Mouse (Mus musculus) lung, embryonic 16.5 days (tissue): Measurements from ENCODE around the gene Gm49358. TPM values are rescaled to one million over a fixed set of nuclear protein-coding genes. Genes with fewer than 3 reads are reported as not detected.

Source experiments
- ATAC-seq: fragments of 200-750 bp; cut with Nextera tagmentation; 2 replicates; pipeline ENCODE4 v1.8.0; 2017; ENCODE audit warnings: low read depth, mild to moderate bottlenecking, moderate library complexity
- H3K27ac ChIP-seq: fragments of 300-500 bp; sonication (generic); 2 replicates; pipeline ENCODE4 v1.5.1; 2014; ENCODE audit warnings: mild to moderate bottlenecking, control low read depth, low read length
- H3K27me3 ChIP-seq: fragments of 300-500 bp; sonication (generic); 2 replicates; pipeline ENCODE4 v1.6.1; 2014; ENCODE audit warnings: low read depth, low read length, mixed read lengths; ENCODE audit not compliant: control insufficient read depth, insufficient read depth
- H3K36me3 ChIP-seq: fragments of 300-500 bp; sonication (generic); 2 replicates; pipeline ENCODE4 v1.6.1; 2014; ENCODE audit warnings: low read length; ENCODE audit not compliant: control insufficient read depth, insufficient read depth
- H3K4me1 ChIP-seq: fragments of 300-500 bp; sonication (generic); replicated peaks from 2 replicates; pipeline ENCODE4 v1.6.1; 2014; ENCODE audit warnings: low read length, mixed read lengths; ENCODE audit not compliant: control insufficient read depth, insufficient read depth
- H3K4me2 ChIP-seq: fragments of 300-500 bp; sonication (generic); 2 replicates; pipeline ENCODE4 v1.6.1; 2014; ENCODE audit warnings: low read depth, low read length, control low read depth
- H3K4me3 ChIP-seq: fragments of 300-500 bp; sonication (generic); 2 replicates; pipeline ENCODE4 v1.5.1; 2014; ENCODE audit warnings: mild to moderate bottlenecking, low read length, control low read depth
- H3K9ac ChIP-seq: fragments of 300-500 bp; sonication (generic); 2 replicates; pipeline ENCODE4 v1.6.1; 2014; ENCODE audit warnings: low read length, control low read depth
- H3K9me3 ChIP-seq: fragments of 300-500 bp; sonication (generic); 2 replicates; pipeline ENCODE4 v1.6.1; 2016; ENCODE audit warnings: low read length; ENCODE audit not compliant: control insufficient read depth
- WGBS: fragments of 180-500 bp; shearing (Covaris S2); extraction: QIAGEN DNeasy Blood & Tissue Kit; methylation state at CpG from one replicate; pipeline ENCODE4 v1.1.7; 2014; 5-methylcytosine and 5-hydroxymethylcytosine counted together
- polyA plus RNA-seq: library from polyadenylated mRNA; unstranded; fragments of >200 nt; fragmentation: Nextera tagmentation; extraction: Ambion mirVana; gene quantifications from 2 replicates; pipeline ENCODE4 v1.2.1, GENCODE M21; 2015

Gm49358 gene
- polyA plus RNA-seq, 1 experiment from 2014 or later: not detected

GRCm38 (mm10) chr10:86794196-86794595 is 30.4 kb downstream of the Gm49358 start:
- H3K36me3 ChIP-seq: no peaks in the 10 kb centered on the region
- no peak for ATAC-seq
- H3K4me1 ChIP-seq: peaks cover 11% of the 10 kb centered on the region
- H3K4me3 ChIP-seq: no peak overlapping the region
- H3K27me3 ChIP-seq: no peaks in the 10 kb centered on the region
- no peak overlapping the region for H3K4me2 ChIP-seq
- H3K27ac ChIP-seq: no peak overlapping the region
- 85% methylated on average over 4 of the region's 4 CpGs for WGBS
- H3K9ac ChIP-seq: no peak overlapping the region
- no peaks in the 10 kb centered on the region for H3K9me3 ChIP-seq

GRCm38 (mm10) chr10:86794794-86795535 is 31.2 kb downstream of the Gm49358 start:
- no peak overlapping the region for H3K9ac ChIP-seq

GRCm38 (mm10) chr10:86796073-86796741 is 32.4 kb downstream of the Gm49358 start:
- Histone ChIP-seq H3K9ac (no peak overlapping the region), H3K4me2 (no peak overlapping the region), H3K4me1 (peaks cover 11% of the 10 kb centered on the region), H3K4me3 (no peak overlapping the region), H3K9me3 (no peaks in the 10 kb centered on the region), H3K36me3 (no peaks in the 10 kb centered on the region), H3K27ac (no peak overlapping the region), H3K27me3 (no peaks in the 10 kb centered on the region)
- WGBS: 96% methylated on average over 5 of the region's 5 CpGs
- no peak for ATAC-seq

More at GRCm38 (mm10) chr10:86794794-86795535, 31.2 kb downstream of the Gm49358 start:
- Histone ChIP-seq H3K4me1 (peaks cover 11% of the 10 kb centered on the region), H3K4me3 (no peak overlapping the region), H3K27ac (no peak overlapping the region), H3K36me3 (no peaks in the 10 kb centered on the region), H3K9me3 (no peaks in the 10 kb centered on the region), H3K4me2 (no peak overlapping the region), H3K27me3 (no peaks in the 10 kb centered on the region)
- ATAC-seq: no peak
- 83% methylated on average over 9 of the region's 9 CpGs for WGBS

GRCm38 (mm10) chr10:86807362-86807761 is 43.6 kb downstream of the Gm49358 start:
- Histone ChIP-seq H3K4me3 (no peak overlapping the region), H3K27me3 (no peaks in the 10 kb centered on the region), H3K9me3 (no peaks in the 10 kb centered on the region), H3K4me1 (no peaks in the 10 kb centered on the region), H3K27ac (no peak overlapping the region), H3K4me2 (no peak overlapping the region), H3K36me3 (no peaks in the 10 kb centered on the region), H3K9ac (no peak overlapping the region)
- 82% methylated on average over 1 of the region's 1 CpGs for WGBS
- no peak for ATAC-seq

GRCm38 (mm10) chr10:86808013-86808758 is 44.4 kb downstream of the Gm49358 start:
- WGBS: 80% methylated on average over 15 of the region's 15 CpGs
- H3K27ac ChIP-seq: no peak overlapping the region

GRCm38 (mm10) chr10:86810000-86810399 is 46.2 kb downstream of the Gm49358 start:
- H3K4me3 ChIP-seq: no peak overlapping the region
- H3K9ac ChIP-seq: no peak overlapping the region
- H3K27me3 ChIP-seq: no peaks in the 10 kb centered on the region
- ATAC-seq: no peak
- H3K36me3 ChIP-seq: no peaks in the 10 kb centered on the region
- no peak overlapping the region for H3K27ac ChIP-seq
- H3K4me2 ChIP-seq: no peak overlapping the region
- no peaks in the 10 kb centered on the region for H3K4me1 ChIP-seq
- WGBS: 86% methylated on average over 9 of the region's 9 CpGs
- H3K9me3 ChIP-seq: no peaks in the 10 kb centered on the region

More at GRCm38 (mm10) chr10:86808013-86808758, 44.4 kb downstream of the Gm49358 start:
- Histone ChIP-seq H3K36me3 (no peaks in the 10 kb centered on the region), H3K4me3 (no peak overlapping the region), H3K4me2 (no peak overlapping the region), H3K9ac (no peak overlapping the region), H3K9me3 (no peaks in the 10 kb centered on the region), H3K27me3 (no peaks in the 10 kb centered on the region), H3K4me1 (no peaks in the 10 kb centered on the region)
- no peak for ATAC-seq

GRCm38 (mm10) chr10:86810612-86811011 is 46.8 kb downstream of the Gm49358 start:
- Histone ChIP-seq H3K9ac (no peak overlapping the region), H3K9me3 (no peaks in the 10 kb centered on the region), H3K27me3 (no peaks in the 10 kb centered on the region), H3K27ac (no peak overlapping the region), H3K4me1 (no peaks in the 10 kb centered on the region), H3K36me3 (no peaks in the 10 kb centered on the region), H3K4me2 (no peak overlapping the region), H3K4me3 (no peak overlapping the region)
- WGBS: 92% methylated on average over 5 of the region's 5 CpGs
- no peak for ATAC-seq

- Histone ChIP-seq H3K9ac (no peak overlapping the region), H3K9me3 (no peaks in the 10 kb centered on the region), H3K4me3 (no peak overlapping the region), H3K27me3 (no peaks in the 10 kb centered on the region), H3K4me1 (peaks cover 2% of the 10 kb centered on the region; the same call in 1 of the 2 replicates), H3K36me3 (no peaks in the 10 kb centered on the region), H3K4me2 (no peak overlapping the region), H3K27ac (no peak overlapping the region)
- WGBS: 53% methylated on average over 19 of the region's 19 CpGs
- peak; percentile 41 for ATAC-seq
Observed at GRCm38 (mm10) chr10:86814292-86815131, 50.7 kb downstream of the Gm49358 start.
